Mouse (Mus musculus) heart, adult 18-20 months (tissue): ENCODE measurements around the gene Chrna1. TPM values are rescaled to one million over a fixed set of nuclear protein-coding genes. Genes with fewer than 3 reads are reported as not detected.
"Not testable (repeated sequence)": the region's sequence is repeated elsewhere in the genome, so short reads cannot be mapped to it uniquely, and the experiment has no call there.

Source experiments
- DNase-seq, 2 experiments: peaks; one replicate each; pipeline ENCODE4 v3.0.0; 2021 to 2022; ENCODE audit warnings: mixed read lengths in 1 of 2
- total RNA-seq, 2 experiments: library from RNA; stranded (reverse); gene quantifications; 2 replicates each; pipeline ENCODE4 v1.2.3; 2021

Gene Chrna1
- total RNA-seq, 2 experiments from 2014 or later, result 0.05 TPM; not detected in 1

GRCm38 (mm10) chr2:73557061-73557460, 23.1 kb downstream of the Chrna1 start:
- DNase-seq, result not testable (repeated sequence)

DNA sequence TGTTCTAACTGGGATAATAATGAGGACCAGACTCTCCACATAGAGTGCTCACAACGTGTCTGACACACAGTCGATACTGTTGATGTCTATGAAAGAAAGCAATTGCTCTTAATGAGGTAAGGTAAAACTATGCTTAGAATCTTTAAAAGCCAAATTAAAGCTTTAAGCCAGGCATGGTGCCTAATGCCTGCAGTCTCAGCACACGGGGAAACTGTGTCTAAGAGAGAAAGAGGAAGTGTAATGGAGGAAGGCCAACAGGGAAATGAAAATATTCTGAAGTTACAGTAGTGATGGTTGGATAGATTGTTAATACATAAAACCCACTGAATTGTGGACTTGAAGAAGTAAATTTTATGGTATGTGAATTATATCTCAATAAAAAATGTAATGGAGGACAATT, 25.7 kb downstream of the Chrna1 start:
- no peak for DNase-seq

GRCm38 (mm10) chr2:73552926-73553325, 27.2 kb downstream of the Chrna1 start:
- no peak for DNase-seq

DNA sequence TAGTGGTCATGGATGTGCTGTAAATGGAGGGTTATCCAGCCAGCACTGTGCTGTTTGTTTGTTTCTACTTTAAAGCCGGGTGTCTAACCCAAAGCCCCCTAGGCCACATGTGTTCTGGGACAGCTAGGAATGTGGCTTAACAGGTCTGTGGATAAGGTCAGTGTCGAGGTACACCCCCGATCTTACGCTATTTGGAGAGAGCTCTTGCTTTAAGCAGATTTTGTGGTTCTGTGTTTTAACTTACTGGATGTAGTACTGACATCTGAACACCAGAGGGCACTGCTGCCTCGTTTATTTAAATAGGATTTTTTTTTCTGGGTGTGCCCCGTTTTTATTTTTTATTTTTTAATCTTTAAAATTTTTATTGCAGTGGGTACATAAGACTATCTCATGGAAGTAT, 29.4 kb downstream of the Chrna1 start:
- peak in 1 of 2 experiments; percentile 62 for DNase-seq

DNA sequence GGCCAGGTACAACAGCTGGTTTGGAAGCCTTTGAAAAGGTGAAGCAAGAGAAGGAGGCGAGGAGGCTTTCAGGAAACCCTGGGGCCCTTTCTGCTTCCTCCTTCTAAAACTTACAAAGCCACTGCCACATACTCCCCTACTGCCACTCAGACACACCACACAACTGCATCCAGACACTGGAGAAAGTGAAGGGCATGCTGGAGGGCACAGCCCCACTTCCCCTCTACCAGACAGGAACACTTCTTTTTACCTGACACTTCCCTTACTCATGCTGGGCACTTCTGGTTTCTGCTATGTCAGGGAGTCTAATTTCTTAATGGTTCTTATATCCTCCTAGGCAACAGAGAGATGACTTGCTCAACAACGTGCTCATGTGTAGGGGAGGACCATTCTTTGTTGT, 31.6 kb downstream of the Chrna1 start:
- no peak for DNase-seq

GRCm38 (mm10) chr2:73547256-73547655, 32.9 kb downstream of the Chrna1 start:
- no peak for DNase-seq

DNA sequence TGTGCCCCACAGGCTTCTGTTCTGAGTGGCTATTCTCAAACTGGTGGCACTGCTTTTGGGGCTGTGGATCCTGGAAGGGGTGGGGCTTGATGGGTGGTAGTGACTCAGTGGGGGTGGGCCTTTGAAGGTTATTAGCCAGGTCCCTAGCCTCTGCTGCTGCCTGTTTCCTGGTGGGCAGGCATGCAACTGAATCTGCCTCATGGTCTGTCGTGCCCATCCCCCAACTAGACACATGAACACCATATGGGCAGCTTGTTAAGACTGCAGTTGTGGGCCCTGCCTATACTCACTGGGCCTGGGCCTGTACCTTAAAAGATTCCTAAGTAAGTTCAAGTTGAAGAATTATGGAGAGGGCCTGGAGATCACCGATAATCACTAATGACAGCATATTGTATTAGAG, 34.6 kb downstream of the Chrna1 start:
- DNase-seq, result no peak

- DNase-seq, result peak; percentile 41 to 43
These were observed 39.5 kb downstream of the Chrna1 start for GRCm38 (mm10) chr2:73540450-73541162.

DNA sequence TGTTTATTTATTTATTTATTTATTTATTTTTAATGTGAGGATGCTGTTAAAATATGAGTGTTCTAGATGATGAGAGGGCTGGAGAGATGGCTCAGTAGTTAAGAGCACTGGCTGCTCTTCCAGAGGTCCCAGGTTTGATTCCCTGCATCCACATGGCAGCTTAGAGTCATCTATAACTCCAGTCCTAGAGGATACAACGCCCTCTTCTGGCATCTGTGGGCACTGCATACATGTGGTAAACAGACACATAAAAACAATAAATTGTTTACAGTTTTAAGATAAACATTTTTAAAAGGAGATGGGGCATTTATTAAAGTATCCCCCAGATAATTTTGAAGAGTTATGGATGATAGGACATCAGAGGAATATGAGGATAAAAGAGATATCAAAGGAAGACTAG, 40.4 kb downstream of the Chrna1 start:
- DNase-seq, result no peak

DNA sequence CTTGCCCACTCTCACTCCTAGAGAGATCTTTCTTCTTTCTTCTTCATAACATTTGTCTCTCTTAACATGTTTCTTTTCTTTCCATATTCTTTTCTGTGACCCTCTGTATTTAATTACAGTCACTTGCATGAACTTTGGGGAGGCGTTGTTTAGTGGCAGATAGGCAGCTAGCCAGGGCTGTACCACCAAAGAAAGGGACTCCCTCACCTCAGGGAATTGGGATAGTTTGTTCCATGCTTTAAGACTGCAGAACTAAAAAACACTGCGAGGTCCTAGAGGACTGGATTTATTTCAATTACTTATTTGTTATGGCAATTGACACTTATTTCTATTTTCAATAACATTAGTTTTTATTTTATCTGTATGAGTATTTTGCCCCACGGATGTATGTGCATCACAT, 41.0 kb downstream of the Chrna1 start:
- no peak for DNase-seq

GRCm38 (mm10) chr2:73538590-73538989, 41.5 kb downstream of the Chrna1 start:
- no peak for DNase-seq

- no peak for DNase-seq
These were observed 43.9 kb downstream of the Chrna1 start for GRCm38 (mm10) chr2:73536091-73536783.

DNA sequence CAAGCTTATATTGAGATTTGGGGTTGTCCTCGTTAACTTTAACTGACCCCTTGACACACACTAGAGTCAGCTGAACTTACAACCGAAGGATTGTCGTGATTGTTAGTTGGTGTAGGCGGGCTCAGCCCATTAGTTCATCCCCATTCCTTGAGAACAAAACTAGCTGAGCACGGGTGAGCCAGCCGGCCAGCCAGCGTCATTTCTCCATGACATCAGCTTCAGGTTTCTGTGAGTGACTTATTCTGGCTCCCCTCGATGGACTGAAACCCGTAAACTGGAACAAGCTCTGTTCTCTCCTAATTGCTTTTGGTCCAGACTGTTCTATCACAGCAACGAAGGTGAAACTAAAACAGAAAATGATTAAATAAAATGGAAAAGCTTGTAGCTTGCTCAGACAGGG, 45.4 kb downstream of the Chrna1 start:
- DNase-seq, result no peak

DNA sequence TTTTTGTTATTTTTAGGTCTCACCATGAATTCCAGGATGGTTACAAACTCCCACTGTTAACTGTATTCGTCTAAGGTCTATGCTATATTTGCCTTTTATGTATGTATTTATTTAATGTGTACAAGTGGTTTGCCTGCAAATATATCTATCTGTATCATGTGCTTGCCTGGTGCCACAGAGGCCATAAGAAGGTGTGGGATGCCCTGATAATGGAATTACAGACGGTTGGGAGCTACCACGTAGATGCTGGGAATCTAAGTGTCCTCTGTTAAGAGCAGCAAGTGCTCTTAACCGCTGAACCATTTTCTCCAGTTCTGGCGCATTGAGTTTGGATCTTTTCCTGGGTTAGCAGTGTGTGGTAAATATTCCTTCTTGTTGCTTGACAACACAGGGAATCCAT, 49.7 kb downstream of the Chrna1 start:
- DNase-seq, result no peak

DNA sequence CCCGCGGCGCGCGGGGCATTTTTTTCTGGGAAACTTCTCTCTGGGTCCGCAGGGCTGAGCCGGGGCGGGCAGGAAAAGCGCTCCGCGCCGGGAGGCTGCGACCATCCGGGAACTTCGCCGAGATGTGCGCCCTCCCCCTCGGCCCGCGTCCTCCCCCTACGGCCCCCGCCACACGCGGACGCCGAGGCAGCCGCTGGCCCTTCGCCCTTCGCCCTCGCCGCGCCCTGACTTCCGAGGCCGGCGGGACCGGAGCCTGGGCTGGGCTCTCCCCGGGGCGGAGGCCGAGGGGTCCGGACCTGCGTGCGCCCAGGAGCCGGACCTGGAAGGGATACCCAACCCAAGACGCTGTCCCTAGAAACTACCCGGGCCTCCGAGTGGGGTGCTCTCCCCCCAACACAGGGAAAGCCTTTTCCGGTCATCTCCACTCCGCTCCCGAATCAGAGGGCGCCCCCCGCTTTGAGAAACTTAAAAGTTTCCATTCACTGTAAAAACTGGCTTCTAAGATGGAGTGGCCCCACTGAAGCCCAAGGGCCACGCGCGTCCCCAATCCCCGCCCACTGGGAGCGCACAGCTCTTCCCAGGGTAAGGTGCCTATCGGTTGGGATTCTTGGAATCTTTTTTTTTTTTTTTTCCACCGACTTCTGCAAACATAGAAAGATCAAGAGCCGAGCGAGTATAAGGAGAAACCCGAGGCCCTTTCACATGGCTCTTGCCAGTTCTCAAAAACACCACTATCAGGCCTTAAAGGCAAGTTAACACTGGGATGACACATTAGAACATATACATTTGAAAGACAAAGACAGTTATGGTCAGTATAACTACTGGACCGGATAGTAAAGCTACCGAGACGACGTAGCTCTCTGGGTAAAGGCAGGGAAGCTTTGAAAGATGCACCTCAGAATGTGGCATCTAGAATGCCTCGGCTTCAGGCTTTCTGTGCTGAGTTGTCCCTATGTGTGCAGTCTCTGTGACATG, 50.5 kb downstream of the Chrna1 start, which contains the start of gene Wipf1:
Wipf1 (minus strand) TSS at position 379 of the 975 bp plus-strand sequence.
- DNase-seq, result peak; percentile 89 to 93

GRCm38 (mm10) chr2:73528516-73529355, 51.4 kb downstream of the Chrna1 start:
- peak in 1 of 2 experiments; percentile 47 for DNase-seq

GRCm38 (mm10) chr2:73527956-73528355, 52.2 kb downstream of the Chrna1 start:
- DNase-seq, result no peak

- DNase-seq, result peak; percentile 68 to 81
These were observed 53.4 kb downstream of the Chrna1 start for GRCm38 (mm10) chr2:73526691-73527090.

DNA sequence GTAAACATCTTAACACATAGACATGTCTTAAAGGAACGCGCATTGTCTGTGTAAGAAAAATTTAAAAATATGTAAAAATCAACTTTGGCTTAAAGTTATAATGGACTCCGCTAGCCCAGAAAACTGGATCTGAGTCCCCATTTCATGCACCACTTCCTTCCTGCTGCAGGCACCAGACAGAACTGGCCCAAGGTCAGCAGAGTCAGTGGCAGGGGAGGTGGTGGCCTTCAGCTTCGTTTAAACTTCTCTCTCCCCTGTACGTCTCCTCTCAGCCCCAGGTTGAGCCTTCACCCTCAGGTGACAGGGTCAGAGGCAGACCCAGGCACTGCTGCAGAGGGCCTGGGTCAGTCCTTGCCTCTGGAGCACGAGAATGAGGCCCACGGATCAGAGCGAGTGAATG, 57.2 kb downstream of the Chrna1 start:
- DNase-seq, result no peak

- no peak for DNase-seq
These were observed 57.8 kb downstream of the Chrna1 start for GRCm38 (mm10) chr2:73522336-73522735.

DNA sequence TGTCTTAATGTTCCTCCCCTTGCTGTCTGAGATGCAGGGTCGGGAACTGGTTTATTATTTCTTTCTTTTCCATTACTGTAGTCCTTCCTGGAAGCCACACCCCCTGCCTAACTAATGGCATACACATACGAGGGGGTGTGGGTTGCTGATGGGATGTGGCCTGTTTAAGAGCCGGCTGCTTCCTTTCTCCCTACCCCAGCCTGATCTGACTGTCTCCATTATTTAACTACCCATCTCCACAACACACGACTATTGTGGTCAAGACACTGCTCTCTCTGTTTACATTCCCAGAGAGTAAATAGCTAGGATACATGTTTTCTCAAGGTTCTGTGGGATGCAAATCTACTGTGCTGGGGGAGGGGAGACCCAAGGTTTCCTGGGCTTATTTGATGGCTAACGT, 58.4 kb downstream of the Chrna1 start:
- DNase-seq, result peak in 1 of 2 experiments; percentile 39

DNA sequence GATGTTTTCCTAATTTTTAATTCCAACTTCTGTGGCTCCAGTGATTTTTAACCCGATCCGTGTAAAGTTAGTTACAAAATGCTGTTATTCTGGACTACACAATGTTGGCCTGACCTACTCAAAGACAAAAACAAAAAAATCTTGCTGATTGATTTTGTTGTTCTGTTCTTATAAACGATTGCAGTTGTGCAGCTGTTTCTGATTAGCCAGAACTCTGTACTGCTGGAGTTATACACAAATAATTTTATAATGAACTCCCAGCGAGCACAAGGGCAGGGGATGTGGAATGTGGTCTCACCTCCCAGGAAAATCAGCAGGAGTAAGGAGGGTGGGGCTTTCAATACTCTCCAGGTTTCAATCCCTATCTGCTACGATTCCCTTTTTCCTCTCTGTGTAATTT, 61.2 kb downstream of the Chrna1 start:
- DNase-seq, result no peak
